Mouse (Mus musculus) retina, adult 2 months (tissue): ENCODE results near the gene Rps15.

Experiments used
- DNase-seq: peaks from one replicate; pipeline ENCODE4 v3.0.0-alpha.2; 2012; ENCODE audit warnings: low read depth, low spot score

Gene Rps15

DNA sequence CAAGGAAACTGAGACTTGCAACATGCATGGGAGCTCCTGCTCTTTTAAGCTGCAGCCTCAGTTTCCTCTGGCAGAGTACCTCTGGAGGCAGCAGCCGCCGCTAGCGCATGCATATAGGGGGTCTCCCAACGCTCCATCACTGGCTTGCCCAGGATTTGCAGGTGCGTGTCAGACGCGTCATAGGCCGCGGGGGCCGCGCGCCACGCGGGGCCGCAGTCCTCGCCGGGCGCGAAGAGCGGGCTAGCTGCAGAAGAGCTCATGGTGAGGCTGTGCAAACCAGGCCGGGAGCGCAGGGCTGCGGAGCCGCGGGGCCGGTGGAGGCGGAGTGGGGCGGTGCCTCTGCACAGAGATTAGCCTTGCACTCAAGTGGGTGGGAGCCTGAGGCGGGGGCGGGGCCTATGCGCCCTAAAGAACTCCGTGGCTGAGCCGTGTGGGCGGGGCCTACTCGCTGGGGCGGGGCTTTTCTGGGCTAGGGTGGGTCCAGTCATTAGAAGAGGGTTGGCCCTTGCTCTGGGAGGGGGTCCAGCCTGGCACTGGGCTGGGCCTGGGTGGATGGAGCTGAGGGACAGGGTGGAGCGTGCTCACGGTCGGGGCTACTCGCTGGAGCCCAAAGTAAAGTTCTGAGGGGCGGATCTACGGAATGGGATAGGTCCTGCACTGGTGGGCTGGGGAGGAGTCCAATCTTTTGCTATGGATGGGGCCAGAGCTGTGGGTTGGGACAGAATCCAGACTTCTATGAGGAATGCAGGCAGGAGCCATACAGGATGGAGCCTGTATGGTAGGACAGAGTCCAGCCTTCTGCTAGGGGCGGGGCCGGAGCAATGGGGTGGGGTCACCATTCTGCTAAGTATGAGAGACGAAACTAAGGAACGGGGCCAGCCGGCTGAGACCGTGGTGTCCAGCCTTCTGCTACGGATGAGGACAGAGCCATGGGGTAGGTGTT lies 31.3 kb upstream of the Rps15 start, which contains the start of the genes Gamt and Dazap1:
Gene Gamt (minus strand): TSS at position 371 of the 943 bp plus-strand sequence.
Gene Dazap1 (plus strand): TSS at position 845 of the 943 bp plus-strand sequence.
- peak; percentile 81 for DNase-seq

DNA sequence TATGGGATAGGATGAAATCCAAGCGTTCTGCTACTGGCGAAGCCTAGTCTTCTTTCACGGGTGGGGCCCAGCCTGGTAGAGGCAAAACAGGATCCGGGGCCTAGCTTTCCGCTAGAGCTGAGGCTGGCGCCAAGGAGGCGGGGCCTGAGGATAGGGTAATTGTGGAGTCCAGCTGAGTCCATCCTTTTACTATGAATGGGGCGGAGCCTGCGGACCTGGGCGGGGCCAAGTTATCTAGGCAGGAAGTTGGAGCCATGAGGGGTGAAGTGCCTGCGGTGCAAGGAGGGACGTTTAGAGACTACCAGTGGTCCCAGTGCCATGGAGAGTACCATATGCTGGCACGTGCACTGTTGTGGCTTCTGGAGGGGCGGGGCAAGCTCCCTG lies 30.7 kb upstream of the Rps15 start:
- no peak for DNase-seq

DNA sequence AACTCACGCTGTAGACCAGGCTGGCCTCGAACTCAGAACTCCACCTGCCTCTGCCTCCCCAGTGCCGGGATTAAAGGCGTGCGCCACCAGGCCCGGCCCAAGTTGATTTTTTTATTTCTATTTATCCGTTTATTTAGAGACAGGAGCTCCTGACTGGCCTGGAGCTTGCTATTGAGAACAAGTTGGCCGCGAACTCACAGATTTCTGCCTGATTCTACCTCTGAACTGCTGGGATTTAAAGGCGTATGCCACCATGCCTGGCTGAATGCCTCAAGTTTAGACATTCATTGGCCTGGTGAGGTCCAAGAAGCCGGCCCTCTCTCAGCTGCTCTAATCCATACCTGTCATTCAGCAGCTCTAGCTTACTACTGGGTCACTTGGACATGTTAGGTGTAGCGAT lies 30.1 kb upstream of the Rps15 start:
- no peak for DNase-seq

DNA sequence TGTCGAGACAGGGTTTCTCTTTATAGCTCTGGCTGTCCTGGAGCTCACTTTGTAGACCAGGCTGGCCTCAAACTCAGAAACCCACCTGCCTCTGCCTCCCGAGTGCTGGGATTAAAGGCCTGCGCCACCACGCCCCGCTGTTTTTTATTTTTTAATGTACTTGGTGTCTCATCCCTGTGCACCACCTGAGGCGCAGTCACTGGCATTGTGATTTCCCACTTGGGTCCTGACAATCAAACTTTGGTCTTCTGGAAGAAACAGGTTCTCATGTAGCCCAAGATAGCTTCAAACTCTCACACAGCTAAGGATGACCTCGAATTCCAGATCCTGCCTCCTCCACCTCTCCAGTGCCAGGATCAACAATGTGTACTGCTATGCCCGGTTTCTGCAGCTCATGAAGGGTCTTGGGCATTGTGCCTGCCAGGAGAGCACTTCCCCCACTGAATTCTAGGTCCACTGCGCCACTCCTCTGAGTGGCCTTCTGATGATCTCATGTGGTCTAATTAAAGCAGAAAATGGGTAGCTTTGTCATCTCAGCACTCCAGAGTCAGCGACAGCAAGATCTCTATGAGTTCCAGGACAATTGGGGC lies 29.4 kb upstream of the Rps15 start:
- no peak for DNase-seq

DNA sequence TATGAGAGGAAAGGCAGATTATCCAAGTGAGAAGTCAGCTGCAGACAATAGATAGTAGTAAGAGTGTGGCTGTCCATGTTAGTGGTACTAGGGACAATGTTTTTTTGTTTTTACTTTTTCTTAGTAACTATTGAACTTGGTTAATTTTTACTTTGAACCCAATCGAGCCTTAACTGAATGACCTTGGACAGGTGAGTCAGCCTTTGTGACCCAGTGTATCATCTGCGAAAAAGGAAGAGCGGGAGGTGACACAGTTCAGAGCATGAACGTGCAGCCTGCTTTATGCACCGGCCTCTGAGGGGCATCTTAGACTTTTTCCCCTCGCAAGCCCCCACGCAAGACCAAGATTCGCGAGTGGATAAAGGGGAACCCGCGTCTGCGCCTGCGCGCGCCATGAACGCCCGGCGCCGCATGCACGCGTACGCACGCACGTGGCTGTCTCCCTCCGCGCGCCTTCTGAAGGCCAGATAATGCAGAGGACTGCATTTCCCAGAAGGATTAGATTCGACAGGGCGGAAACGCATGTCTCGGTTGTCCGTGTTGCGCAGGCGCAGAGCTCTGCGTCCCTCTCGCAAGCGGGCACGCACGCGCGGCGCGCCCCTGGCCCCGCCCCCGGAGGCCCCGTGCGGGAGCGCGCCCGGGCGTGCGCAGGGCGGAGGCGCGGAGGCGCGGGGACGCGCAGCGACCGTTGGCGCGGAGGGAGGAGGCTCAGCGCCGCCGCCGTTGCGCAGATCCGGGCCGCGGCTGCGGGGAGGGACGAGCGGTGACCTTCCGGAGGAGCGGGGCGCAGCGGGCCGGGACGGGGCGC lies 27.7 kb upstream of the Rps15 start:
- DNase-seq = peak; percentile 99

DNA sequence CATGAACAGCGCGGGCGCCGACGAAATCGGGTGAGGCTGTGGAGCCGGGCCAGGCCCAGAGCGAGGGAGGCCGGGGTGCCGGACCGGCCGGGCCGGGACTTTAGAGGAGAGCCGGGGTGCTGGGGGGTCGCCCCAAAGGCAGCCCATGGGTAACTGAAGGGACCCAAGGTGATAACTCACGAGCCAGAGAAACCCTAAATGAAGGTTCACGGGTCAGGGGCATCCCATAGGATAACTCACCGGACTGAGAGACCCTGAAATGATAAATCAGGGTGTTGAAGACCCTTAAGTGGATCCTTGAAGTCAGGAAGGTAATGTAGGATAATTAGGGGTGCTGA lies 27.1 kb upstream of the Rps15 start:
- DNase-seq = no peak

DNA sequence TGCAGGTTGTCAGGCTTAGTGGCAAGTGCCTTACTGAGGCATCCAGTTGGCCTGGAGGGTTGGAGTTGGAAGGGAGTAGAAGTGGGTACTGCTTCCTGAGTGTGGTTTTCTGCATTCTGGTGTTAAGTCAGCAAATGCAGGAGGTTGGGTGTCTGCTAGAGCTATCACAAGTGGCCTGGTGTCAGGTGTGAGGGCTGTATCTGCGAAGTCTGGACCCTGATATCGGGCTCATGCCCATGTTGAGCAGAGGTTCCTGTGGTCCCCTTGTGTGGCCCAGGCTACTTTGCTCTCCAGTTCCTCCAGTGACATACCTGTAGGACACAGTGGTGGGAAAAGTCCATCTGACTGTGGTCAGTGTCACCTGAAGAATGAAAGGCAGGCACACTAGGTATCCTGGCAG lies 22.2 kb upstream of the Rps15 start:
- DNase-seq = no peak

DNA sequence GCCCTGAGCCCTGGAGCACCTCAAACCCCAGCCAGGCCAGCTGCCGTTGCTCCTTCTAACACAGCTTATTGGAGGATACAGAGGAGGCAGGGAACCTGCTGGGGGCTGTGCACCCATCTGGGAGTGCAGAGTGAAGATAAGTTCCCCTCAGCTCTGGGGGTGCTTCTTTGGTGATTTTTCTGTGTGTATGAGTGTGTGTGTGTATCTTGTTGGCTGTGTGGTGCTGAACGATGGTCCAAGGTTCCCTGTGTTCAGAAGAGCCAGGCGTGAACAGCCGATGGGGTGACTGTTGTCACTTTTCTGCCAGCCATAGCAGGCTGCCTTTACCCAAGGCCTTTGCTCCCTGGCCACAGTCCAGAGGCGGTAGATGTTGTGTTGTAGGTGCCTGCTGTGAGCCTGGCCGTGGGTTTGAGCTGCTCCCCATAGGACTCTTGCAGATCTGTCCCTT lies 21.5 kb upstream of the Rps15 start:
- DNase-seq = no peak

DNA sequence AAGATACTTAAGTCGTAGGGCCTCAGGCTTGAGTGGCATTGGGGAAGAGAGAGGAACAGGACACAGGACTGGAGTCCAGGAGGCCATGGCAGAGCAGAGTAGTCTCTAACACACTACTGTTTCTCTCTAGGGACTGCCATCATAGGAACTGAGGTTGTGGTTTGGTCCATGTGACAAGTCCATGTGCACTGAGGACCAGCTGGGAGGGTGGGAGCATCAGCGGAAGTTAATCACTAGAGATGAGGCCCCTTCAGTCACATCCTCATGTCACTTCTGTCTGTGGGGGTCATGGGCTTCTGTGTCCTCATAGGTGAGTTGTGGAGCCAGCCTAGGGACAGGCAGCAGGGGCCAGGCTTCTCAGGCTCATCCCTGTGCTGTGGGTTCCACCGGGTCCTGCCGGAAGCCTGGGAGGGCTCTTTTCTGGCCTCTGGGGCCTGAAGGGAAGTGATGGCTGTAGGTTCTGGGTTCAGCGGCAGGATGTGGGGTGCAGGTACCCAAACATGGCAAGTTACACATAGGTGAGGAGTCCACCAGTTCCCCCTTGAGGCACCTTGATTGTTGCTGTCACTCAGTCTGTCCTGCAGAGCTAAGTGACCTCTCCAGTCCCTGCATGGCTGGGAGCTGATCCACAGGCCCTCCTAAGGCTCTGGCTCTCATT lies 20.9 kb upstream of the Rps15 start:
- DNase-seq = no peak

DNA sequence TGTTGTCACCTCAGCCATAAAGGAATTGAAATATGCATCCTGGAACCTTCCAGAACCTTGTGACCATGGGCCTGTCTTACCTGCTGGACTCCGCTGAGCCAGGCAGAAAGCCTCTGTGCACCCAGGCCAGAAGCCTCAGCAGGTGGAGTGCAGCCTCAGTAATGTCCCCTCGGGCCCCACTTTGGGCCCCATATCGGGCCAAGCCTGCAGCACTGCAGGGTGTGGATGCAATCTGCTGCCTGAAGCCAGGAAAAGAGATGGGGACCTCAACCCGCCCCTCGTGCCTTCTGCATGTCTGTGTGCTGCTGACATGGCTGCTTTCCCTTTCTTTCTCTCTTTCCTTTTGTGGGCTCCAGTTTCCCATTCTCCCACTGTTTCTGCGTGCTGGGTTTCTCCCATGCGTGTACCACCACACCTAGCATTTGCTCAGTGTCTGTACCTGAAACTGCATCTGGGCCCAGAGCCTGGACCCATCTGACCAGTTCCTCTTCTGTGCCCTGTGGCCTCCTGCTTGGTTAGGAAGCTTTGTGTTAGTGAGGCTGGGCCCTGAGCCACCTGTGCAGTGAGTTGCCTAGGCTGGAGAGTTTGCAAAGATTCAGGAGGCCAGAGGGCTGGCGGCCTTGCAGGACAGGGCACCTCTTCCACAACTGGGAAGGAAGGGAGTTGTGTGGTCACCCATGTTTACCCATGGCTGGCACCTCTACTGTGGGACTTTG lies 20.2 kb upstream of the Rps15 start:
- DNase-seq = no peak

DNA sequence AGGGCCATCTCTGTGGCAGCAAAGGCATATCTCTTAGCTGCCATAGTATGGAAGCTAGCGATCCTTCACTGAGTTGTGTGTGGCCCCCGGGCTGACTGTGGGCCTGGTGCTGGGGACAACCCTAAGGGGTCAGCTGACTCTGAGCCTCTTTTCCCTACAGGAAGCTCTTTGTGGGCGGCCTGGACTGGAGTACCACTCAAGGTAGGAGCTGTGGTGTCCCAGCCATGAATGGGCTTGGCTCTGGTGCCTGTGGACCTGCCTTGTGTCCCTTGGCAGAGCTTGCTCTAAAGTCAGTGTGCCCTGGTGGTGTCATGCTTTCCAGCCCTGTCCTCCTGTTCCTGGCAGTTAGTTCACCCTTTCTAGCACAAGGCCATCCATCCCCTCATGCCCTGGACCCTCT lies 18.4 kb upstream of the Rps15 start:
- no peak for DNase-seq

DNA sequence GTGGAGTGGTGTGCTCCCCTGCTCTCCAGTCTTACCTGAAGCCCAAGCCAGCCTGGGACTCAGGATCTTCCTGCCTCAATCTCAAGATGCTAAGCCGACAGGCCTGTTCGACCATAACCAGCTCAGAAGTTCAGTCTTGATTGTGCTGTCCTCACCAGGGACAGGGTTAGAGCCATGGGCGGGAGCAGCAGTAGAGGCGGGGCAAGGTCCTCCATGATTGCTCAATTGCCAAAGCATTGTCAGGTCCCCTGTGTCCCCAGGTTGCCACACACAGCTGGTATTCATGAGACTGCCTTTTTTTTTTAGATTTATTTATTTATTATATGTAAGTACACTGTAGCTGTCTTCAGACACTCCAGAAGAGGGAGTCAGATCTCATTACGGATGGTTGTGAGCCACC lies 16.0 kb upstream of the Rps15 start:
- DNase-seq = no peak

DNA sequence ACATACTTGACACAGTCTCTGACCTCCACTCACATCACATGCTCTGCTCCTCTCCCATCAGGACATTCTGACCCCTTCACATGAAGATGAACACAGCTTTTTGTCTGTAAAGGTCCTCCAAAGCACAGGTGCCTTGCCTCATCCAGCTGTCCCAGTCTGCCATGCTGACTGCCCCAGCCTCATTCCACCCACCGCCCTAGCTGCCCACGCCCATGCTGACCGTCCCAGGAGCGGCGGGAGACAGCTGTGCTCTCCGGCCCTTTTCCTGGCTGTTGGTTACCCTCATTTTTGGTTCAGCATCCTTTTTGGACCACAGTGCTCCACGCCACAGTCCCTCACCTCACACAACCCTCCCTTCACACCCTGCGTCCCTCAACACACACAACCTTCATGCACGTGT lies 13.9 kb upstream of the Rps15 start:
- DNase-seq = no peak

DNA sequence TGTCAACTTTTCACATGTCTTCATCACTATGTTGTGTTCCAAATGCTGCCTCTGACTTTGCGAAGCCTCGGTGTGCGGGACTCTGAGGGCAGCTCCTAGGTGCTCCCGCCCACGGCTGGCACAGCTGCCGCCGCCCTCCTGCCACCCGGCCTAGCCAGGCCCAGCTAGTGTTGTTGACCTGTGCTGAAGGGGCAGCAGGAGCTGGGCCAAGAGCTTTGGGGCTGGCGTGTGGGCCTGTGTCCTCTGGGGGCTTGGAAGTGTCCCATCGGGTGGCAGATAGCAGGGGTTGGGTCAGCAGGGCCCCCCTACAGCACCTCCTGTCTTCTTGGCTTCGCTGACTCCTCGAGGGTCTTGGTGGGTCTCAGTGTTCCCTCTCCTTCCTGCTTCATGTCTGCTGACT lies 13.0 kb upstream of the Rps15 start:
- no peak for DNase-seq

DNA sequence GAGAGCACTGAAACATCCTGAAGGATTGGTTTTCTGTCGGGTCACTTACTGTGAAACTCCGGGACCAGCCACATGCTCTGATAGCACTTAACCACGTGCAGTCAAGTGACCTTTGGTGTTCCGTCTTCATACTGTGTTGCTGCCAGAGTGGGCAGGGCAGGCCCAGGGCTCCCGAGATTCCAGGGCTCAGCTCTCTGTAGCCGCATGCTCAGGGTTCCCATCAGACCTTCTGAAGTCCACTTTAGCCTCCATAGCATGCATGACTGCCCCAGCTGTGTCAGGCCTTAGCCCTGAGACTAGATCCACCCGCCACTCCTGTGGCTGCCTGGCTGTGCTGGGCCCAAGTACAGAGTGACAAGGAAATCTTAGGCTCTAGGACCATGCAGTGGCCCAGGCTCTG lies 10.9 kb upstream of the Rps15 start:
- DNase-seq = no peak

DNA sequence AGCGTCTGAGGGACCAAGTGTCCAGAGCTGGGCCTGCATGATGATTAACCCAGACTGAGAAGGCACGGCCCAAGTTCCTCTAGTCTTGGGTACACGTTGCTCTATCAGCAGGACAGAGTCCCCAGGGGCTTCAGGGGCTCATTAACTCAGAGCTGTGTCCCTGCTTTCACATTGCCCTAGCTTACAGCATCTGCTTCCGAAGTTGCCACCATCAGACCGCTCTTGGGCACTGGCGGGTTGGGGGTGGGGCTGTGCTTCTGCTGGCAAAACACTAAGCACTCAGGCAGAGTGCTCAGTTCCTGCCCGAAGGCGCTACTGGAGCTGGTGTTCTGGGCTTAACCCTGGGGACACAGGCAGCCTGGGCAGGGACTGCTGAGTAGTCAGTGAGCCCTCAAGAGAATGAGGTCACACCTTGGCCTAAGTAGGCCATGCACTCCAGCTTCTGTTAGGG lies 10.3 kb upstream of the Rps15 start:
- DNase-seq = no peak

DNA sequence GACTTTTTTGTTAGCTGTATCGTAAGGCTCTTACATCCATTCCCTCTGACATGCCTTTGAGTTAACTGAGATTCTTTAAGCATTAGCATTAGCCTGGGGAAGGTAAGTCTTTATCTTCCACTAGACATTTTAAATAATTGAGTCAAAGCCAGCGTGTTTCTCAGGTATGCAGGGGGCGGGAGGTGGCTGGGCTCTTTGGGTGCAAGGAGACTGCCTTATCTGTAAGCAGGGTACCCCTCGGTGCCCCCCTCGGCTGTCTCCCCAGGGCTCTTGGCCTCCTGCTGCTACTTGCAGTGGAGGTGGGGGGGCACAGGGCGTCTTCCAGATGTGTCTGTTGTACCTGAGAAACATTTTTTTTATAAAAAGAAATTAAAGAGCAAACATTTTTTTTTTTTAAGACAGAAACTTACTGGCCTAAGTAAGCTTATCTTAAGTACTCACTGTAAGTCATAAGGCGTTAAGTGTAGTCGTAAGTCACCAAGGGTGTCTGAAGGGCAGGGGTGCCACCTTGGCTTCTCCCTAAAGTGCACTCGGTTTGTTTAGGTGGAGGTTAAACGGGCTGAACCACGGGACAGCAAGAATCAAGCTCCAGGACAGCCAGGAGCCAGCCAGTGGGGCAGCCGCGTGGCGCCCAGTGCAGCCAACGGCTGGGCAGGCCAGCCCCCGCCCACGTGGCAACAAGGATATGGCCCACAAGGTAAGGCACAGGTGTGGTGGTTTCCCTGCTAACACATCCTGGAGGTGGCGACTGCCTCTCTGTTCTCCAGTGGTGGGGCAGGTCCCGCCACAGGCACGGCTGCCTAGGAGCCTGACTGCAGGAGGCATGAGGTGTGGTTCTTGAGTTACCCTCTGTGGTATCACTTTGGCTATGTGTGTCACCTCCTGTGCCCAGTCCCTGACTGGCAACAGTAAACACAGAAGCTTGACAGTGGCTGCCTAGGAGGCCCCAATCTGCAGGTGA lies 9.5 kb upstream of the Rps15 start:
- DNase-seq = no peak

DNA sequence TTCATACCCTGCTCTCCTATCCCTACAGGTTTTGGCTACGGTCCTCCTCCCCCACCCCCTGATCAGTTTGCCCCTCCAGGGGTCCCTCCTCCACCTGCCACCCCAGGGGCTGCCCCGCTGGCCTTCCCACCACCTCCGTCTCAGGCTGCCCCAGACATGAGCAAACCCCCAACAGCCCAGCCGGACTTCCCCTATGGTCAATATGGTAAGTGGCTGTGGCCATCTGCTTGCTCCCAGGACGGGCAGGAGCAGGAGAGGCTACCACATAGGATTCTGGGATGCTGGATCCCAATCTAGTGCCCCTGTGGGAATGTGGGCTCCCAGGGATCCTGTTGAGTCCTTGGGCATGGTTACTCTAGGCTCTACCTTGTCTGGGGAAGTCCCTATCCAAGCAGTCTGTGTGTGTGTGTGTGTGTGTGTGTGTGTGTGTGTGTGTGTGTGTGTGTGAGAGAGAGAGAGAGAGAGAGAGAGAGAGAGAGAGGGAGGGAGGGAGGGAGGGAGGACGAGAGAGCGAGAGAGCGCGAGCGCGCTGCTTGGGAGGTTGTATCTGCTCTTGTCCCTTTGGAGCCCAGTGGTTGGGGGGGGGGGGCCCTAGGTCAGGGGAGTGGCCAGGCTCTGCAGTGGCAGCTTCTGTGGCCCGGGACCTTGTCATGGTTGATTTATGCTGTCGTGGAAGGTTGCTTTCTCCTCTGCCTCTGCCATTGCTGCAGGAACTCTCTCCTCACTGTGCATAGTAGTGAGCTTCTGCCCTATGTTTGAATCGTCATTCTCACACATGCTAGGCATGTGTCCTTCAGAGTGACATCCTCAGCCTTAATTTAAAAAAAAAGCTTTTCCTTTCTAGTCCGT lies 6.8 kb upstream of the Rps15 start:
- no peak for DNase-seq

DNA sequence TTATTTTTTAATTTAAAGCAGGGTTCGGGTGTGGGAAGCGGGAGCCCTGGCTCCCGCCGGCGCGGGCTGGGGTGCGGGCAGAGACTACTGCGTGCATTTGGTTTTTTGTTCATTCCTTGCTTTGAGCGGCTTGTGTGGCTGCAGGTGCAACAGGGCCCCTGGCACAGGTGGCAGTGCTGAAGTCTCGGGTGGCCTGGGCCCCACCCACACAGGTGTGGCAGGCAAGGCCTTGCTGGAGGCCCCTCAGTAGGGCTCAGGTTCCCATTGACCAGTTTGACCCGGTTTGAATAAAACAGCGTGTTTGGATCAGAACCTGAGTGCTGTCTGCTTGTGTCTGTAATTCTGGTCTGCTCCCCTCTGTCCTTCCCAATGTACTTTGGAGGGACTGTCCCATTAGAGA lies 4.2 kb upstream of the Rps15 start:
- no peak for DNase-seq
